Mouse (Mus musculus): ENCODE results near the gene Wfdc6b.
A peak's percentile ranks its signal among the peaks of the same experiment; 100 is the strongest.
"Not testable (repeated sequence)": the region's sequence is repeated elsewhere in the genome, so short reads cannot be mapped to it uniquely, and the experiment has no call there.

Wfdc6b gene

GRCm38 (mm10) chr2:164613471-164613870 is at the start of gene Wfdc6b, which contains the start of gene Wfdc8:
Wfdc6b (plus strand) TSS chr2:164613522.
Wfdc8 (minus strand) TSS chr2:164613626.
- peak in 1 of 2 experiments; percentile 8 for DNase-seq

GRCm38 (mm10) chr2:164564346-164564745 is 49.0 kb upstream of the Wfdc6b start:
- DNase-seq, result peak in 1 of 2 experiments; percentile 5

DNA sequence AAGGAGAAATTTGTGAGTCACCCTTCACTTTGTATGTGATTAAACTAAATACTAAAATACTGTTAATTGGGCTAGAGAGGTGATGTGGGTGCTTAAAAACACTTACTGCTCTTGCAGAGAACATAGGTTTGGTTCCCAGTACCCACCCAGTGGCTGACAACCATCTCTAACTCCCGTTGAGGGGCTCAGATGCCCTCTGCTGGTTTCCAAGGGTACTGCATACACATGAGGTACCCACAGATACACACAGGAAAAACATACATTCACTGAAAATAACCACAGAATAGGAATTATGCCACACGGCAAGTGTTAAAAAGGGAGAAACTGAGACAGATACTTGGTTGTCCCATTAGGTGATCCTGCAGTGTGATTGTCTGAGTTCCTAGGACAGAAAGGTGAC is 46.3 kb upstream of the Wfdc6b start:
- DNase-seq, result no peak

DNA sequence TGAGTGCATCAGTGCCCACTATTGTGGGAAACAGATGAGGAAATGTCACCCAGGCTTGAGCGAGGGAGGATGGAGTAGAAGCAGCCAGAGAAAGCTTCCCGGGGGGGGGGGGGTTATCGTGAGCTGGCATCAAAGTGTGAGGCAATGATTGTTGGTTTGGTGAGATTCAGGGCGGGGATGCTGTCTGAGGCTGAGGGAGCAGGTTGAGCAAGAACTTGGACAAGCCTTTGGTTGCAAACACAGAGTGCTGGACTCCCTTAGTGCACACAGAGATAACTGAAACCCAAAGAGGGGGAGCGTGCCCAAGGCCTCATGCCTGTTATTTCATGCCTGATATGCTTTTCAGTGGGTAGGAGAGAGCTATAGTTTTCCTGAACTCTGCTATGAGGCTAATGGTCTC is 45.9 kb upstream of the Wfdc6b start:
- DNase-seq, result no peak

- DNase-seq, result not testable (repeated sequence)
These were observed 40.0 kb upstream of the Wfdc6b start, which contains the start of gene Spint3 for GRCm38 (mm10) chr2:164573359-164573758. Spint3 (minus strand) TSS chr2:164573459.

GRCm38 (mm10) chr2:164585025-164585725 is 28.1 kb upstream of the Wfdc6b start, which contains the start of gene Wfdc6a:
Wfdc6a (minus strand) TSS chr2:164585447.
- DNase-seq, result not testable (repeated sequence)

GRCm38 (mm10) chr2:164592014-164592413 is 21.3 kb upstream of the Wfdc6b start:
- peak; percentile 8 to 11 for DNase-seq

DNA sequence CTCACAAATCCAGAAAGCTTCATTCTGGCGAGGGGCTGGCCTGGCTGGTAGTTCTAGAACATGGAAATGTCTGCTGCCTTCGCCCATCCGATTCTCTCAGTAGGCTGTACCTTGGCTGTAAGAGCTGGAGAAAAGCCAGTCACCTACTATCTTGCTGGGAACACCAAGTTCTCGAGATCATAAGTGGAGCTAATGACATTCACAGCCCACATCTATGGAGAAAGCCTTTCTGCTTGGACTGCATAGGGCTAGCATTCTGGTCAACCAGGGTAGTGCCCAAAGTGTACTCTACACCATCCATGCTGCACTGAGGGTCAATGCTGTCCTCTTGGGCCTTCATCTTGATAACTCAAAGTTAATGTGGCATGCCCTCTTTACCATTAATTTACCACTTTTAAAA is 19.8 kb upstream of the Wfdc6b start, which contains the start of gene Eppin:
TSS of gene Eppin (minus strand) at position 101 of the 400 bp plus-strand sequence.
- no peak for DNase-seq

GRCm38 (mm10) chr2:164600179-164600578 is 13.1 kb upstream of the Wfdc6b start:
- no peak for DNase-seq

GRCm38 (mm10) chr2:164603482-164603881 is 9.8 kb upstream of the Wfdc6b start:
- DNase-seq, result no peak

- no peak for DNase-seq
These were observed 8.9 kb upstream of the Wfdc6b start for GRCm38 (mm10) chr2:164604411-164604810.

GRCm38 (mm10) chr2:164608781-164609180 is 4.5 kb upstream of the Wfdc6b start:
- DNase-seq, result no peak

GRCm38 (mm10) chr2:164615386-164615785 is 2.1 kb downstream of the Wfdc6b start:
- no peak for DNase-seq

DNA sequence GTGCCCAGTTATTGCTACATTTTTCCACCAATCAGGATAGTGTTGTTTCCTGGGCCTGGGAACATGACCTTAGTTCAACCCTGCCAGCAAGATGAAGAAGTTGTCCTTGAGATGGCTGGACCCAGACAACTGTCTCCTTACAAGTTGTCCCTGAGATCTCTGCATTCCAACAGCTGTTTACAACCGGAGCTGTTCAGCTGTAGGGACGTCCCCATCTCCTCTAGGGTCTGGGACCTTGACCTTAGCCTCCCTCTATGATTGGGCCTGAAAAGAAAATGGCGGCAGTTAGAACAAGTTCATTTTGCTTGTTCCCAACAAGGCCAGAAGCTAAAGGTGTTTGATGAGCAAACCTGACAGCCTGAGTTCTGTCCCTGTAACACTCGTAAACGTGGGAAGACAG is 5.7 kb downstream of the Wfdc6b start:
- no peak for DNase-seq

GRCm38 (mm10) chr2:164621775-164622174 is 8.5 kb downstream of the Wfdc6b start:
- no peak for DNase-seq

- no peak for DNase-seq
These were observed 21.9 kb downstream of the Wfdc6b start for GRCm38 (mm10) chr2:164635266-164635665.

DNA sequence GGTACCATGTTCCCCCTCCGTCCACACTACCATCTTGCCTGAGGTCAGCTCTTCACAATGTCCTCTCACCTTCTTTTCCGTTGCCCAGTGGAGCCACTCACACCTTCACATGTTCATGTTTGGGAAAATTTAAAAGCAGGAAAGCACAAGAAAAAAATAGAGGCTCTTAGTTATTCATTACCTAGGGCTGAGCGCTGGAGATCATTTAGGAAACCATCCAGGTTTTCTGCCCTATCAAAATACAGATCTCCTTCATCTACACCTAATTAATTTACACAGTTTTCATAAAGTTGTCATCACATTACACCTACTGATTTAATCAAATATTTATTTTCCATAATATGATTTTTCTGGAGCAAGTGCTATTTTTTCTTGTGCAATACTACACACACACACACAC is 25.4 kb downstream of the Wfdc6b start, which contains the start of gene Wfdc16:
TSS of gene Wfdc16 (minus strand) at position 101 of the 400 bp plus-strand sequence.
- DNase-seq, result no peak

DNA sequence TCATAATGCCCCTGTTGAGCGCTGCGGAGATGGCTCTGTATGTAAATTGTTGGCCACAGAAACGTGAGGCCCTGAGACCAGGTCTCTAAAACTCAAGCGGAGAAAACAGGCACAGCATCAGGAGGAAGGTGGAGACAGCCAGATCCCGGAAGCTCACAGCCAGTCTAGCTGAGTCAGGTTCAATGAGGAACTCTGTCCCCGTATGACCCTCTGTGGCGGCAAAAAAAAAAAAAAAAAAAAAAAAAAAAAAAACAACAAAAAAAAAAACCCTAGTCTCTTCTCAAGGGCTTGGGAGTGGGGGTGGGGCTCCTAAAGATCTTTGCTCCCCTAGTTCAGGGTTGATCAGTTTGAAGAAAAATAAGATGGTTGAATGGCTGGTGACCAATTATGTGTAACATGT is 27.8 kb downstream of the Wfdc6b start:
- no peak for DNase-seq

GRCm38 (mm10) chr2:164641881-164642673 is 28.8 kb downstream of the Wfdc6b start:
- DNase-seq, result peak in 1 of 2 experiments; percentile 9

DNA sequence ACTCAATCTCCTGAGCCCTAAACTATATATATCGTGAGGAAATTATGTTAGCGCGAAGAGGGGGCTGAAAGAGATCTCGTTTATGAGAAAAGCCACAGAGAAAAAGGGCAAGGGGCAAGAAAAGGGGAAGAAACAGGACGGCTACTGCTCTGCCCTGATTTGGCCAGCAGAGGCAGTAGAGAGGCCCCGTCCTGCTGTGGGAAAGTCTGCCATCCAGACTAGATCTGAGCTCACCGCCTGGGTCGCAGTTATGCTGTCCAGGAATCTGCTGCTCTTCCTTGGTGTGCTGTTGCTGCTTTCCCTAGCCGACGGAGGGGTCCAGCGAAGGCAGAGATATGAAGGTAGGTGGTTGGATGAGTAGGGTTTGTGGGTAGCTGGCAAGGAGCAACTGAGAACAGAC is 42.5 kb downstream of the Wfdc6b start, which contains the start of gene Wfdc10:
TSS of gene Wfdc10 (plus strand) at position 189 of the 400 bp plus-strand sequence.
- DNase-seq, result peak; percentile 32 to 64

GRCm38 (mm10) chr2:164656483-164656882 is 43.2 kb downstream of the Wfdc6b start, which contains the start of gene Wfdc9:
Wfdc9 (minus strand) TSS chr2:164656583.
- no peak for DNase-seq

DNA sequence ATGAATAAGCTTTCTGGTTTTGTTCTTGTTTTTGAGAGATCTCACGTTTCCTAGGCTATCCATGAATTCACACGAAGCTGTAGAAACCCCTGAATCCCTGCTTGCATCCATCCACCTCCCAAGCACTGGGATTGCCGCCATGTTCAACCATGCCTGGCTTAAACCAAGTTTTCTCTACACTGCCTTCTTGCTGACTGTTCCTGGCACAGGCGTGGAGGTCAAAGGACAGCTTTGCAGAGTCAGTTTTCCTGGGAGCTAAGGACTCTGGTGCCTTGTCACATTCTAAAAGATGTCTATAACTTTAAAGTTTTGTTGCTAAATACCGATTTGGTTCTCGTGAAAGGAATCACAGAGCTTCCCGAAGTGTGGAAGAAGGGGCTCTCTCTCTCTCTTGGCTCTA is 51.5 kb downstream of the Wfdc6b start:
- no peak for DNase-seq

Measured in cerebellum, postnatal 25 days (tissue).